Mouse (Mus musculus) limb, embryonic 15.5 days (tissue): ENCODE measurements at regions not wholly inside any gene's neighbourhood (a gene's known extent, or its start where the extent isn't known, plus 50 kb on each side); places are given as distances from the start of the nearest gene placed in this dataset.

Source experiments
- ATAC-seq: fragments of 200-750 bp; cut with Nextera tagmentation; 2 replicates; pipeline ENCODE4 v1.8.0; 2017; ENCODE audit warnings: low read depth, moderate TSS enrichment; ENCODE audit not compliant: insufficient number of reproducible peaks, low FRiP score, low TSS enrichment
- H3K27ac ChIP-seq: fragments of 300-500 bp; sonication (generic); 2 replicates; pipeline ENCODE4 v1.5.1; 2015; ENCODE audit warnings: moderate library complexity, mild to moderate bottlenecking, inconsistent platforms
- H3K27me3 ChIP-seq: fragments of 300-500 bp; sonication (generic); 2 replicates; pipeline ENCODE4 v1.6.1; 2015; ENCODE audit warnings: inconsistent platforms
- H3K36me3 ChIP-seq: fragments of 300-500 bp; sonication (generic); 2 replicates; pipeline ENCODE4 v1.6.1; 2015; ENCODE audit warnings: inconsistent platforms
- H3K4me1 ChIP-seq: fragments of 300-500 bp; sonication (generic); 2 replicates; pipeline ENCODE4 v1.6.1; 2015; ENCODE audit warnings: inconsistent platforms
- H3K4me2 ChIP-seq: fragments of 300-500 bp; sonication (generic); 2 replicates; pipeline ENCODE4 v1.6.1; 2015; ENCODE audit warnings: mild to moderate bottlenecking, inconsistent platforms
- H3K4me3 ChIP-seq: fragments of 300-500 bp; sonication (generic); 2 replicates; pipeline ENCODE4 v1.5.1; 2015; ENCODE audit warnings: mild to moderate bottlenecking, inconsistent platforms
- H3K9ac ChIP-seq: fragments of 300-500 bp; sonication (generic); 2 replicates; pipeline ENCODE4 v1.6.1; 2015; ENCODE audit warnings: inconsistent platforms
- H3K9me3 ChIP-seq: fragments of 300-500 bp; sonication (generic); 2 replicates; pipeline ENCODE4 v1.6.1; 2016; ENCODE audit warnings: inconsistent platforms

- no peaks in the 10 kb centered on the region for H3K4me1 ChIP-seq
- H3K9ac ChIP-seq: no peak overlapping the region
- H3K4me2 ChIP-seq: no peak overlapping the region
- no peak for ATAC-seq
- no peaks in the 10 kb centered on the region for H3K36me3 ChIP-seq
- no peaks in the 10 kb centered on the region for H3K9me3 ChIP-seq
- H3K27me3 ChIP-seq: no peaks in the 10 kb centered on the region
- H3K4me3 ChIP-seq: no peak overlapping the region
- no peak overlapping the region for H3K27ac ChIP-seq
Measured at GRCm38 (mm10) chr17:54154536-54154935, 144.3 kb downstream of the Slc5a7 start.
